Mouse (Mus musculus) forebrain, embryonic 10.5 days (tissue): ENCODE data around the gene Adarb1. TPM values are rescaled to one million over a fixed set of nuclear protein-coding genes. Genes with fewer than 3 reads are reported as not detected.

Experiments used
- DNase-seq: peaks from one replicate; pipeline ENCODE4 v3.0.0-alpha.2; 2017; ENCODE audit warnings: low spot score; ENCODE audit errors: extremely low spot score
- H3K27ac ChIP-seq: fragments of 300-500 bp; sonication (generic); 2 replicates; pipeline ENCODE4 v1.5.1; 2016; ENCODE audit warnings: mild to moderate bottlenecking
- H3K27me3 ChIP-seq: fragments of 300-500 bp; sonication (generic); 2 replicates; pipeline ENCODE4 v1.6.1; 2016; ENCODE audit warnings: mild to moderate bottlenecking; ENCODE audit not compliant: poor library complexity, severe bottlenecking
- H3K36me3 ChIP-seq: fragments of 300-500 bp; sonication (generic); replicated peaks from 2 replicates; pipeline ENCODE4 v1.6.1; 2016; ENCODE audit warnings: mild to moderate bottlenecking, moderate library complexity
- H3K4me1 ChIP-seq: fragments of 300-500 bp; sonication (generic); 2 replicates; pipeline ENCODE4 v1.6.1; 2016
- H3K4me3 ChIP-seq: fragments of 300-500 bp; sonication (generic); 2 replicates; pipeline ENCODE4 v1.5.1; 2016; ENCODE audit warnings: mild to moderate bottlenecking, moderate library complexity
- H3K9me3 ChIP-seq: fragments of 300-500 bp; sonication (generic); 2 replicates; pipeline ENCODE4 v1.6.1; 2016; ENCODE audit warnings: mild to moderate bottlenecking, moderate library complexity
- WGBS: fragments of 180-500 bp; shearing (Covaris S2); methylation state at CpG from one replicate; pipeline ENCODE4 v1.1.7; 2016; 5-methylcytosine and 5-hydroxymethylcytosine counted together
- polyA plus RNA-seq: library from polyadenylated mRNA; unstranded; fragments of >200 nt; fragmentation: Nextera tagmentation; extraction: Ambion mirVana; gene quantifications from 2 replicates; pipeline ENCODE4 v1.2.1, GENCODE M21; 2016

Adarb1 gene
- polyA plus RNA-seq, 1 experiment from 2014 or later, result 6.3 TPM

DNA sequence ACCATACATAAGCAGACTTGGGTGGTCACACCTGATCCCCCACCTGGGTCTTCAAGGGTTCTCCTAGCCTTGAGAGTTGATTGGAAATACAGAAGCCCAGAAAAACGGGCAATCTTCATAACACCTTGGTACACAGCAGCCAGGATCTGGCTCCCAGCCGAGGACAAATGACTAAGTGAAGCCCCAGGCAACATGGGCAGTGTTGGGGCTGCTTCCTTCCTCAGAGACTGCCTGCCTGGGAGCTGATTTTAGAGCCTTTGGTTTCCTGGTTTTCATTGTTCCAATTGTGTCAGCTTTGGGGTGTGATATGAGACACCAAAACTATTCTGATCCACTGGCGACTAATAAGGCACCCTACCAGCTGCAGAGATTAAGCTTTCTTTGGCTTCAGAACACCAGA is 20.0 kb downstream of the Adarb1 start:
- DNase-seq, result no peak
- Histone ChIP-seq H3K4me3 (no peak overlapping the region), H3K9me3 (no peaks in the 10 kb centered on the region), H3K27ac (no peak overlapping the region), H3K27me3 (no peaks in the 10 kb centered on the region), H3K4me1 (peaks cover 7% of the 10 kb centered on the region; the same call in 1 of the 2 replicates), H3K36me3 (no peaks in the 10 kb centered on the region)
- 48% methylated on average over 3 of the region's 3 CpGs for whole genome bisulfite sequencing

GRCm38 (mm10) chr10:77397056-77397642 is 20.9 kb downstream of the Adarb1 start:
- DNase-seq, result no peak
- H3K4me3 ChIP-seq, result no peak overlapping the region
- H3K27ac ChIP-seq, result no peak overlapping the region
- no peaks in the 10 kb centered on the region for H3K9me3 ChIP-seq
- H3K27me3 ChIP-seq, result no peaks in the 10 kb centered on the region
- H3K4me1 ChIP-seq, result peaks cover 7% of the 10 kb centered on the region; the same call in 1 of the 2 replicates
- H3K36me3 ChIP-seq, result no peaks in the 10 kb centered on the region
- 95% methylated on average over 6 of the region's 6 CpGs for WGBS

DNA sequence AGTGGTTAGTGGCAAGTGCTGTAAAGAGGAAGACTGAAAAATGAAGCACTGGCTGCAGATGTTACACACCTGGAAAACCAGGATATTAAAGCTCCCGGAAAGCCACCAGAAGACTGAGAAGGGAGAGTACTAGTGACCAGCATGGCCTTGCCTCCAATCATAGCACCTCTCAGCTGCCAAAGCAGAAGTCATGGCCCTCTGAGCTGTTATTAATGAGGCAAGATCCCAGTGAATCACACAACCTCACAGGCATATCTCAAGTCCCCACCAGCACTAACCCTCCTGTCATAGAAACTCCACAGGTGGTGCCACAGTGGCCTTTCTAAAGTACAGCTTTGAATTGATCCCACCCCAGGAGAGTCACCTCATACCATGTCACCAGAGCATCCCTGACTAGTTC is 22.1 kb downstream of the Adarb1 start:
- Histone ChIP-seq H3K9me3 (no peaks in the 10 kb centered on the region), H3K27me3 (no peaks in the 10 kb centered on the region), H3K4me3 (no peak overlapping the region), H3K27ac (no peak overlapping the region), H3K4me1 (peaks cover 7% of the 10 kb centered on the region; the same call in 1 of the 2 replicates), H3K36me3 (no peaks in the 10 kb centered on the region)
- 78% methylated on average over 1 of the region's 1 CpGs for WGBS
- DNase-seq, result no peak

DNA sequence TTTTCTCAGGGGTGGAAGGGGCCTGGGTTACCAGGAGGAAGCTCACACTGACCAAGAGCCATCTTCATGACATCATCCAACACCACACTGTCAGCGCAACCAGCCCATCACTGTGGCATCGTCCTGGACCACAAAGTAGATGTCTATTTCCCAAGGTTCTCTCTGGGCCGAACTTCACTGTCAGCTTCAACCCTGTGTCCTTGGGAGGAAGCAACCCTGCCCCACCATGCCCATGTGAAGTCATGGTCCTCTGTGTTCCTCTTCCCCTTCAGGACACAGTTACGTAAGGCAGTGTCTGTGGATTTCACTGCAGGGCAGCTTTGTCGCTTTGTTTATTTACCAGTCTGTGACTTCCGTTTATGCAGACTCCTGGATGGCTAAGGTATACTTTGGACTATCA is 27.0 kb downstream of the Adarb1 start:
- no peaks in the 10 kb centered on the region for H3K27me3 ChIP-seq
- H3K27ac ChIP-seq, result no peak overlapping the region
- H3K4me1 ChIP-seq, result peaks cover 5% of the 10 kb centered on the region; the same call in 1 of the 2 replicates
- WGBS, result 94% methylated on average over 6 of the region's 6 CpGs
- no peak for DNase-seq
- H3K4me3 ChIP-seq, result no peak overlapping the region
- H3K36me3 ChIP-seq, result no peaks in the 10 kb centered on the region
- no peaks in the 10 kb centered on the region for H3K9me3 ChIP-seq

- no peak overlapping the region for H3K27ac ChIP-seq
- DNase-seq, result no peak
- H3K4me3 ChIP-seq, result no peak overlapping the region
- H3K36me3 ChIP-seq, result no peaks in the 10 kb centered on the region
- H3K27me3 ChIP-seq, result no peaks in the 10 kb centered on the region
- no peaks in the 10 kb centered on the region for H3K9me3 ChIP-seq
- 84% methylated on average over 1 of the region's 1 CpGs for WGBS
- H3K4me1 ChIP-seq, result peaks cover 5% of the 10 kb centered on the region; the same call in 1 of the 2 replicates
Measured at GRCm38 (mm10) chr10:77387558-77387957, 30.5 kb downstream of the Adarb1 start.

GRCm38 (mm10) chr10:77385731-77386130 is 32.3 kb downstream of the Adarb1 start:
- Histone ChIP-seq H3K36me3 (no peaks in the 10 kb centered on the region), H3K9me3 (no peaks in the 10 kb centered on the region), H3K27me3 (no peaks in the 10 kb centered on the region), H3K4me3 (no peak overlapping the region), H3K27ac (no peak overlapping the region), H3K4me1 (peaks cover 10% of the 10 kb centered on the region)
- 90% methylated on average over 4 of the region's 4 CpGs for WGBS
- DNase-seq, result no peak

- H3K9me3 ChIP-seq, result no peaks in the 10 kb centered on the region
- no peak for DNase-seq
- peaks cover 10% of the 10 kb centered on the region for H3K4me1 ChIP-seq
- no peaks in the 10 kb centered on the region for H3K36me3 ChIP-seq
- no peaks in the 10 kb centered on the region for H3K27me3 ChIP-seq
- WGBS, result 89% methylated on average over 8 of the region's 8 CpGs
- no peak overlapping the region for H3K4me3 ChIP-seq
- H3K27ac ChIP-seq, result no peak overlapping the region
Measured at GRCm38 (mm10) chr10:77383045-77383444, 35.0 kb downstream of the Adarb1 start.

GRCm38 (mm10) chr10:77381191-77381590 is 36.9 kb downstream of the Adarb1 start:
- Histone ChIP-seq H3K36me3 (no peaks in the 10 kb centered on the region), H3K9me3 (no peaks in the 10 kb centered on the region), H3K4me1 (peaks cover 5% of the 10 kb centered on the region), H3K27me3 (no peaks in the 10 kb centered on the region), H3K27ac (no peak overlapping the region), H3K4me3 (no peak overlapping the region)
- DNase-seq, result no peak
- WGBS, result 62% methylated on average over 2 of the region's 2 CpGs

DNA sequence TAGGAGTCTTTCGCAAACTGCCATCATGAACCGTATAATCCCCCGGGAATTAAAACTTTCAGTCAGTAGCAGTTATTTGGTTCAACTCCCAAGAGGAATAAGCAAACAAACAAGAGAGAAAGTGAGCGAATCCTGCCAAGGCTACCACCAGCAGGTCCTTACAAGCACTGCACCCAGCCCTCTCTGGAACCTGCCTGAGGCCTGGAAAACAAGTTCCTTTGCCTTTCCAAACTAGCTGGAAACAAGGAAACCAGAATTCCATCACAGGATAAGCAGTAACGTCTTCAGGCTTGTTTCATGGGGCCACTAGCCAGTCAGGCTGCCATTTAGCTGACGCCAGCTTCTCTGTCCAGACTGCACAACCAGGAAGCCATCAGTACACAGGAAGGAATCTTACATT is 37.4 kb downstream of the Adarb1 start:
- WGBS, result 81% methylated on average over 6 of the region's 6 CpGs

GRCm38 (mm10) chr10:77379199-77379598 is 38.9 kb downstream of the Adarb1 start:
- no peaks in the 10 kb centered on the region for H3K27me3 ChIP-seq
- no peak for DNase-seq
- peaks cover 5% of the 10 kb centered on the region for H3K4me1 ChIP-seq
- no peak overlapping the region for H3K4me3 ChIP-seq
- H3K27ac ChIP-seq, result no peak overlapping the region
- H3K36me3 ChIP-seq, result no peaks in the 10 kb centered on the region
- no peaks in the 10 kb centered on the region for H3K9me3 ChIP-seq
- WGBS, result 98% methylated on average over 4 of the region's 4 CpGs

More for the DNA sequence above, 37.4 kb downstream of the Adarb1 start:
- H3K36me3 ChIP-seq, result no peaks in the 10 kb centered on the region
- no peaks in the 10 kb centered on the region for H3K27me3 ChIP-seq
- H3K27ac ChIP-seq, result no peak overlapping the region
- H3K4me3 ChIP-seq, result no peak overlapping the region
- no peaks in the 10 kb centered on the region for H3K9me3 ChIP-seq
- peaks cover 5% of the 10 kb centered on the region for H3K4me1 ChIP-seq
- DNase-seq, result no peak

DNA sequence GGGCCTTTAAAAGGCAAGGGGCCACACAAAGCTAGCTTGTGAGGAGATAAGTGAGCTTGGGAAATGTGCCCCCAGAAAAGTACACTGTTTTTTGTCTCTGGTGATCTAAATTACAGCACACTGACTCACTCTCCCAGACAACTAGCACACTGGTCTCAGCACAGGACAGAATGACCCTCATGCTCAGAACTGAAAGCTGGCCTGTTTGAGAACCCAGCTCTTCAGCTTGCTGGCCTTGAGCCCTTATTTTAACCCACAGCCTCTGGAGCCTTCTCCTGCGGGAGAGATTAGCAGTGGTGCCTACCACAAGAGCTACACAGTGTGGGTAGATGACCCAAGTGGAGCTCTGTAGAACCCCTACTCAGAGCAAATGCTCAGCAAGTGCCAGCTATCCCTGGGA is 42.0 kb downstream of the Adarb1 start:
- 93% methylated on average over 1 of the region's 1 CpGs for WGBS
- DNase-seq, result no peak

DNA sequence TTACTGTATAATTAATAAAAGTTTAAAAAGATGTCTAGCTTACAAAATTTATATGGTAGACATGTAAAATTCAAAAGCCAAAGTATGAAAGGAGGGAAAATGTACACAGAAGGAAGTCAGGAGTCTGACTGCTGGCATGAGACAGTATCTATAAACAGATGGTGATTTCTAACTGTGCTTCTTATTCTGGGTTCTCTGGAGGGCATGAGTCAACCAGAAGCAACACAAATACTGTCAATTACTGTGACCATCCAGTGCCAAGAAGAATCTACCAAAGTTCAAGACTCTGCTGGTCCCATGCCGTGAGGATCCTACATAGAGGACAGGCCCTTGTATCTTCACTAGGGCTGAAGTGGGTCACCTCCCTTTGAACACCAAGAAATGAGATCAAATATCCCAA is 43.1 kb downstream of the Adarb1 start:
- WGBS, result 87% methylated on average over 1 of the region's 1 CpGs
- Histone ChIP-seq H3K27ac (no peak overlapping the region), H3K4me3 (no peak overlapping the region), H3K9me3 (no peaks in the 10 kb centered on the region), H3K36me3 (no peaks in the 10 kb centered on the region), H3K4me1 (no peaks in the 10 kb centered on the region), H3K27me3 (no peaks in the 10 kb centered on the region)
- no peak for DNase-seq

More for the DNA sequence above, 42.0 kb downstream of the Adarb1 start:
- Histone ChIP-seq H3K27ac (no peak overlapping the region), H3K36me3 (no peaks in the 10 kb centered on the region), H3K4me3 (no peak overlapping the region), H3K4me1 (peaks cover under 1% of the 10 kb centered on the region), H3K9me3 (no peaks in the 10 kb centered on the region), H3K27me3 (no peaks in the 10 kb centered on the region)

DNA sequence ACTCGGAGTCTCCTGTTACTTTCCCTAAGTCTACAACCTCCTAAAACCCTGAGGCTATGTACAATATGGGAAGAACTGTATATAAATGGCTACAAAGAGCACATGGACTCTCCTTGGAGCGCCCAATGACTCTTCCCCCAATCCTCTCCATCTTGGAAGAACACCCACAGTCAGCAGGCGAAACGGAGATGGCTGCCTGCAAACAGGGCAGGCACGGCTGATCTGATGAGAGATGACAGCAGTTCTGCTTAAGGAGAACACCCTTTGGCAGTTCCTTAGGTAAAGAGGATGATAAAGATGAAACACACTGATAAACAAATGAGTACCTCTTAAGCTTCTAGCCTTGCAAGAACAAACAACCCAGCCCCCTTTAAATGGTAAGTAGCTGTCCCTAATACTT is 43.7 kb downstream of the Adarb1 start:
- Histone ChIP-seq H3K27me3 (no peaks in the 10 kb centered on the region), H3K36me3 (no peaks in the 10 kb centered on the region), H3K4me1 (peaks cover 5% of the 10 kb centered on the region), H3K9me3 (no peaks in the 10 kb centered on the region), H3K4me3 (no peak overlapping the region), H3K27ac (no peak overlapping the region)
- no peak for DNase-seq
- 89% methylated on average over 5 of the region's 5 CpGs for WGBS

DNA sequence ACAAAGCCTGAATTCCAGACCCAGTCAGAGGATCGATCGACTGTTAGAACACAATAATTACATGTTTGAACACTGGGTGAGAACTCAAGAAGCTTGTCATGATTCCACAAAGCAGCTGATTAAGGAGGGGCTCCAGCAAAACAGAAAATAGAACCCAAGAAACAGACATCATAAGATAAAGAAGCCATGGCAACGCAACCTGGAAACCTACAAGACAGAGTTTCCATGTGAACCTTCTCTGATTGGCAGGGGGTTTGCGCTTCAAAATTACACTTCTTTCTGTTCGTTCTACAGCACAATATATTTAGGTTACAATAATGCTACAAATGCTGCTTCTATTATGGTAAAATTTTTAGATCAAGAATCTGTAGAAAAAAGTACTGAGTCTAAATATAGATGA is 47.9 kb downstream of the Adarb1 start:
- 90% methylated on average over 5 of the region's 5 CpGs for WGBS
- H3K36me3 ChIP-seq, result no peaks in the 10 kb centered on the region
- no peaks in the 10 kb centered on the region for H3K27me3 ChIP-seq
- H3K4me3 ChIP-seq, result no peak overlapping the region
- H3K4me1 ChIP-seq, result peaks cover 6% of the 10 kb centered on the region
- H3K9me3 ChIP-seq, result no peaks in the 10 kb centered on the region
- no peak overlapping the region for H3K27ac ChIP-seq
- no peak for DNase-seq
